ENCODE assay signal across 7 mouse cellular contexts in genomic region chrX:7789542-7790136, GRCm38 (mm10). TPM values are rescaled to one million over a fixed set of nuclear protein-coding genes. Genes with fewer than 3 reads are reported as not detected.
DNase-seq lines count a peak whose midpoint lies in the region; ATAC-seq lines count a peak whose summit lies in the region.

TSS of gene Gripap1 (plus strand) at chrX:7789765.

- intact Hi-C loops in gastrocnemius, postnatal 14 days (cut with DNase I; ENCODE audit: low total_unique reads) = no loop called here
- intact Hi-C loops in left cerebral cortex, postnatal 10 days (cut with DNase I) = no loop called here

- DNase-seq in adrenal gland, adult 18-20 months (ENCODE audit: low spot score in 2 of 2) = peak; percentile 58 to 59
- peak; percentile 87 for DNase-seq in embryo, embryonic 10.5 days (ENCODE audit: low spot score)
- peak; percentile 69 for DNase-seq in gastrocnemius, postnatal 14 days
- peak; percentile 63 to 85 for DNase-seq in left cerebral cortex, postnatal 10 days (ENCODE audit: extremely low spot score in 1 of 2, low spot score in 2 of 2)
- DNase-seq in right cerebral cortex, postnatal 4 days = peak; percentile 65

- peak; percentile 96 for ATAC-seq in inflammation-experienced regulatory T-cells, adult 6 months
- ATAC-seq in megakaryocyte-erythroid progenitor cell, adult 5-6 weeks (replicated peaks; ENCODE audit: low FRiP score, low TSS enrichment, poor library complexity, severe bottlenecking) = peak; percentile 95

RNA-seq across cellular contexts. Expression of gene Gripap1, which starts in this region (rescaled TPM):
- 10 to 100 TPM; 52.4 to 54.4 TPM for total RNA-seq in adrenal gland, adult 18-20 months (2021)
- total RNA-seq in gastrocnemius, postnatal 14 days (2021) = 10 to 100 TPM; 16.8 to 17.4 TPM
- polyA plus RNA-seq in inflammation-experienced regulatory T-cells, adult 6 months (2017; shearing (Covaris generic)) = 10 to 100 TPM; 46.3 to 91.0 (median 68.7) TPM
- 10 to 100 TPM; 79.5 to 84.6 TPM for total RNA-seq in left cerebral cortex, postnatal 10 days (2021)
- total RNA-seq in megakaryocyte-erythroid progenitor cell, adult 5-6 weeks (2014; fragmentation: Nextera tagmentation) = 64.4 and 98.4 TPM in 2 replicates
- 78.9 and 102 TPM in 2 replicates for total RNA-seq in megakaryocyte-erythroid progenitor cell, adult 5-6 weeks (2017)

Comparison
In these comparisons a context has a peak if more than half of its experiments do, and no peak if none do; other contexts are left out.
1. Peak in every context shown above with its lines: DNase-seq and ATAC-seq.